Mouse (Mus musculus) MEL (cell line): ENCODE measurements around the gene Olfr552. TPM values are rescaled to one million over a fixed set of nuclear protein-coding genes. Genes with fewer than 3 reads are reported as not detected.

Experiments
- polyA plus RNA-seq, 2 experiments: library from polyadenylated mRNA; stranded (reverse) in 1 of 2; unstranded in 1 of 2; fragments of >175 nt in 1 of 2; fragments of >200 nt in 1 of 2; gene quantifications; 2 replicates each; pipeline versions ENCODE4 v1.2.1 to v1.2.4; 2012; ENCODE audit warnings: low replicate concordance in 2 of 2, low read depth in 1 of 2; ENCODE audit not compliant: insufficient read length in 2 of 2, insufficient read depth in 1 of 2, missing spikeins in 1 of 2
- total RNA-seq: library from RNA; depleted of rRNA; stranded (reverse); fragments of 300-350 nt; gene quantifications from 2 replicates; pipeline ENCODE4 v1.2.3, GENCODE M21; 2012; rRNA removed

Olfr552 gene
- total and polyA plus RNA-seq, 3 experiments: not detected

Other genes with a start within 250 kb of the Olfr552 start
- 147 and 154 TPM in 2 replicates for gene Rrm1, start 156.1 kb upstream of the Olfr552 start, total RNA-seq
- 100 to 1,000 TPM in 1 of 2 experiments, not detected in 1; 228 TPM for gene Rrm1, start 156.1 kb upstream of the Olfr552 start, polyA plus RNA-seq
- gene Olfr543, start 116.1 kb upstream of the Olfr552 start, total RNA-seq: 0.12 TPM in 1 of 2 replicates, not detected in the other
- gene Olfr543, start 116.1 kb upstream of the Olfr552 start, polyA plus RNA-seq: under 1 TPM in 1 of 2 experiments, not detected in 1; 0.61 TPM
- 0.04 and 0.07 TPM in 2 replicates for gene Olfr544, start 109.5 kb upstream of the Olfr552 start, total RNA-seq
- under 1 TPM in 1 of 2 experiments, not detected in 1; 0.07 TPM for gene Olfr544, start 109.5 kb upstream of the Olfr552 start, polyA plus RNA-seq
- gene Olfr545, start 98.2 kb upstream of the Olfr552 start, total RNA-seq: 0.12 TPM in 1 of 2 replicates, not detected in the other
- under 1 TPM in 1 of 2 experiments, not detected in 1; 0.25 TPM for gene Olfr545, start 98.2 kb upstream of the Olfr552 start, polyA plus RNA-seq
- gene Olfr547, start 63.0 kb upstream of the Olfr552 start, total RNA-seq: not detected in 2 replicates
- gene Olfr547, start 63.0 kb upstream of the Olfr552 start, polyA plus RNA-seq: not detected
- gene Olfr548-ps1, start 56.9 kb upstream of the Olfr552 start, total RNA-seq: not detected in 2 replicates
- not detected for gene Olfr548-ps1, start 56.9 kb upstream of the Olfr552 start, polyA plus RNA-seq
- not detected in 2 replicates for gene Olfr549, start 47.9 kb upstream of the Olfr552 start, total RNA-seq
- gene Olfr549, start 47.9 kb upstream of the Olfr552 start, polyA plus RNA-seq: not detected
- gene Trim21, start 32.3 kb upstream of the Olfr552 start, total RNA-seq: 1.3 and 3.3 TPM in 2 replicates
- gene Trim21, start 32.3 kb upstream of the Olfr552 start, polyA plus RNA-seq: 1 to 10 TPM in 1 of 2 experiments, not detected in 1; 2.8 TPM
- not detected in 2 replicates for gene Olfr550, start 26.3 kb upstream of the Olfr552 start, total RNA-seq
- not detected for gene Olfr550, start 26.3 kb upstream of the Olfr552 start, polyA plus RNA-seq
- gene Olfr551, start 5.9 kb upstream of the Olfr552 start, total RNA-seq: not detected in 2 replicates
- gene Olfr551, start 5.9 kb upstream of the Olfr552 start, polyA plus RNA-seq: not detected
- not detected in 2 replicates for gene Olfr553, start 20.4 kb downstream of the Olfr552 start, total RNA-seq
- gene Olfr553, start 20.4 kb downstream of the Olfr552 start, polyA plus RNA-seq: not detected
- not detected in 2 replicates for gene Olfr554, start 40.7 kb downstream of the Olfr552 start, total RNA-seq
- not detected for gene Olfr554, start 40.7 kb downstream of the Olfr552 start, polyA plus RNA-seq
- gene Olfr555, start 61.1 kb downstream of the Olfr552 start, total RNA-seq: not detected in 2 replicates
- not detected for gene Olfr555, start 61.1 kb downstream of the Olfr552 start, polyA plus RNA-seq
- gene Olfr556, start 67.1 kb downstream of the Olfr552 start, total RNA-seq: not detected in 2 replicates
- gene Olfr556, start 67.1 kb downstream of the Olfr552 start, polyA plus RNA-seq: not detected
- not detected in 2 replicates for gene Trim68, start 89.6 kb downstream of the Olfr552 start, total RNA-seq
- gene Trim68, start 89.6 kb downstream of the Olfr552 start, polyA plus RNA-seq: not detected
- not detected in 2 replicates for gene Olfr557, start 98.1 kb downstream of the Olfr552 start, total RNA-seq
- not detected for gene Olfr557, start 98.1 kb downstream of the Olfr552 start, polyA plus RNA-seq
- gene Olfr558, start 104.4 kb downstream of the Olfr552 start, total RNA-seq: not detected in 2 replicates
- gene Olfr558, start 104.4 kb downstream of the Olfr552 start, polyA plus RNA-seq: not detected
- gene Olfr33, start 121.3 kb downstream of the Olfr552 start, total RNA-seq: not detected in 2 replicates
- not detected for gene Olfr33, start 121.3 kb downstream of the Olfr552 start, polyA plus RNA-seq
- gene Olfr559, start 129.7 kb downstream of the Olfr552 start, total RNA-seq: not detected in 2 replicates
- gene Olfr559, start 129.7 kb downstream of the Olfr552 start, polyA plus RNA-seq: not detected
- not detected in 2 replicates for gene Olfr560, start 161.6 kb downstream of the Olfr552 start, total RNA-seq
- not detected for gene Olfr560, start 161.6 kb downstream of the Olfr552 start, polyA plus RNA-seq
- gene Olfr78, start 161.7 kb downstream of the Olfr552 start, total RNA-seq: not detected in 2 replicates
- gene Olfr78, start 161.7 kb downstream of the Olfr552 start, polyA plus RNA-seq: not detected
- gene Olfr561, start 173.5 kb downstream of the Olfr552 start, total RNA-seq: not detected in 2 replicates
- not detected for gene Olfr561, start 173.5 kb downstream of the Olfr552 start, polyA plus RNA-seq
- not detected in 2 replicates for gene Olfr564, start 205.7 kb downstream of the Olfr552 start, total RNA-seq
- gene Olfr564, start 205.7 kb downstream of the Olfr552 start, polyA plus RNA-seq: not detected